Mouse (Mus musculus): ENCODE results near the gene Ubr4. TPM values are rescaled to one million over a fixed set of nuclear protein-coding genes. Genes with fewer than 3 reads are reported as not detected.

Gene Ubr4
- polyA plus RNA-seq, 1 experiment = 52.8 TPM

DNA sequence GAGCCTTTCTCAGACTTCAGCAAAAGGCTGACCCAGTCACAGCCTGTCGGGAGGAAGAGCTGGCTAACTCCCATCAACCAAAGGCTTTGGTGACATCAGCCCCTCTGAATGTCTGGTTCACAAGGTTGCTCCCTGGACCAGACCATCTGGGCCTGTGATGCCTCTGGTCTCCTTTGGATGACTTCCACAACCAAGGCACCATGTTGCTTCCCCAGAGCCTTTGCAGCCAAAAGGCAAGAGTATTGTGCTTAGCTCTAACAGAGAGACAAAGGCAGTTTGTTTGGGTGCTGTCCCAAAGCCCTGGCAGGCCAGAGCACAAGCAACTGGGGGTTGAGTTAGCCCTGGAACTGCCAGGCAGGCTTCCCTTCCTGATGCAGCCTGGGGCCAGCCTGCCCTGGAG is 137.5 kb downstream of the Ubr4 start:
- 83% methylated on average over 1 of the region's 1 CpGs for WGBS
- Histone ChIP-seq H3K4me1 (ENCODE audit: control insufficient read depth, insufficient read depth, low read length) (peaks cover 11% of the 10 kb centered on the region), H3K4me3 (replicated peaks; ENCODE audit: control insufficient read depth, low read depth, low read length) (no peak overlapping the region), H3K27ac (ENCODE audit: control insufficient read depth, insufficient read depth, low read depth, low read length, poor library complexity) (no peak overlapping the region)
- no peak for TF ChIP-seq POLR2A (IDR thresholded peaks at IDR 0.05; ENCODE audit: borderline replicate concordance, control insufficient read depth, low read depth, low read length)
- no peak for TF ChIP-seq CTCF (IDR thresholded peaks at IDR 0.05; ENCODE audit: control insufficient read depth, insufficient read depth, low read length)

DNA sequence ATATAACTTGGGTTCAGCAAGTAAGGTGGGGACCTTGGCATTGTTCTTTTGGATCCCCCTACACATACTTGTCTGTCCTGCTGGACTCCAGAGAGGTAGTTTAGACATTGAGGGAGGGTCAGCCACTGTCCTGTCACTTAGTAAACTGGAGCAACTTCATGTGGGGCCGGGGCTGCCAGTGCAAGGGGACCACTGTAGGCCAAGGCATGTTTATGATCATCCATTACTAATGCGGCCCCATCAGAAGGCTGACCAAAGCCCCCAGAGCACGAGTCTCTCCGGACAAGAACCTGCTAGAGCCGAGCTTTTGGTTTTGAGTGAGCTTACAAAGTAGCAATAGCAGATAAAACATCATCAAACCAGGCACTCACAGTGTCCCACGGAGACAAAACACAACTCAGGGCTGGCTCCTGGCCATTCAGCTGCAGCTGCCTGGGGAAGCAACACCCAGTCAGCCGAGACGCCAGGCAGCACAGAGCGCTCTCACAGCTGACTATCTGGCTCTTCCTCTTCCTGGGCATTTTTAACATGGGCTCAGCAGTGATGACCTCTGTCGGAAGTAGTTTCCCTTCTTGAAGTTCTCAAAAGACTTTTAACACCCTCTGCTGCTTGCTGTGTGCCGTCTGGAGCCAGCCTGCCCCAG is 138.1 kb downstream of the Ubr4 start:
- Histone ChIP-seq H3K4me1 (ENCODE audit: control insufficient read depth, insufficient read depth, low read length) (peaks cover 12% of the 10 kb centered on the region), H3K27ac (ENCODE audit: control insufficient read depth, insufficient read depth, low read depth, low read length, poor library complexity) (peak overlapping the region; percentile 15; the same call in 1 of the 2 replicates), H3K4me3 (replicated peaks; ENCODE audit: control insufficient read depth, low read depth, low read length) (no peak overlapping the region)
- no peak for TF ChIP-seq POLR2A (IDR thresholded peaks at IDR 0.05; ENCODE audit: borderline replicate concordance, control insufficient read depth, low read depth, low read length)
- TF ChIP-seq CTCF (IDR thresholded peaks at IDR 0.05; ENCODE audit: control insufficient read depth, insufficient read depth, low read length) = no peak
- 77% methylated on average over 11 of the region's 11 CpGs for WGBS

GRCm38 (mm10) chr4:139491541-139492170 is 139.2 kb downstream of the Ubr4 start:
- TF ChIP-seq CTCF (IDR thresholded peaks at IDR 0.05; ENCODE audit: control insufficient read depth, insufficient read depth, low read length) (no peak), POLR2A (IDR thresholded peaks at IDR 0.05; ENCODE audit: borderline replicate concordance, control insufficient read depth, low read depth, low read length) (no peak)

GRCm38 (mm10) chr4:139492258-139492833 is 139.9 kb downstream of the Ubr4 start:
- 41% methylated on average over 3 of the region's 3 CpGs for WGBS
- TF ChIP-seq POLR2A (IDR thresholded peaks at IDR 0.05; ENCODE audit: borderline replicate concordance, control insufficient read depth, low read depth, low read length) = no peak
- TF ChIP-seq CTCF (IDR thresholded peaks at IDR 0.05; ENCODE audit: control insufficient read depth, insufficient read depth, low read length) = no peak
- Histone ChIP-seq H3K4me1 (ENCODE audit: control insufficient read depth, insufficient read depth, low read length) (peaks cover 13% of the 10 kb centered on the region), H3K4me3 (replicated peaks; ENCODE audit: control insufficient read depth, low read depth, low read length) (no peak overlapping the region), H3K27ac (ENCODE audit: control insufficient read depth, insufficient read depth, low read depth, low read length, poor library complexity) (peak overlapping the region; percentile 92)

More at GRCm38 (mm10) chr4:139491541-139492170, 139.2 kb downstream of the Ubr4 start:
- H3K27ac ChIP-seq (ENCODE audit: control insufficient read depth, insufficient read depth, low read depth, low read length, poor library complexity) = no peak overlapping the region
- peaks cover 13% of the 10 kb centered on the region for H3K4me1 ChIP-seq (ENCODE audit: control insufficient read depth, insufficient read depth, low read length)
- no peak overlapping the region for H3K4me3 ChIP-seq (replicated peaks; ENCODE audit: control insufficient read depth, low read depth, low read length)
- 86% methylated on average over 5 of the region's 5 CpGs for WGBS

DNA sequence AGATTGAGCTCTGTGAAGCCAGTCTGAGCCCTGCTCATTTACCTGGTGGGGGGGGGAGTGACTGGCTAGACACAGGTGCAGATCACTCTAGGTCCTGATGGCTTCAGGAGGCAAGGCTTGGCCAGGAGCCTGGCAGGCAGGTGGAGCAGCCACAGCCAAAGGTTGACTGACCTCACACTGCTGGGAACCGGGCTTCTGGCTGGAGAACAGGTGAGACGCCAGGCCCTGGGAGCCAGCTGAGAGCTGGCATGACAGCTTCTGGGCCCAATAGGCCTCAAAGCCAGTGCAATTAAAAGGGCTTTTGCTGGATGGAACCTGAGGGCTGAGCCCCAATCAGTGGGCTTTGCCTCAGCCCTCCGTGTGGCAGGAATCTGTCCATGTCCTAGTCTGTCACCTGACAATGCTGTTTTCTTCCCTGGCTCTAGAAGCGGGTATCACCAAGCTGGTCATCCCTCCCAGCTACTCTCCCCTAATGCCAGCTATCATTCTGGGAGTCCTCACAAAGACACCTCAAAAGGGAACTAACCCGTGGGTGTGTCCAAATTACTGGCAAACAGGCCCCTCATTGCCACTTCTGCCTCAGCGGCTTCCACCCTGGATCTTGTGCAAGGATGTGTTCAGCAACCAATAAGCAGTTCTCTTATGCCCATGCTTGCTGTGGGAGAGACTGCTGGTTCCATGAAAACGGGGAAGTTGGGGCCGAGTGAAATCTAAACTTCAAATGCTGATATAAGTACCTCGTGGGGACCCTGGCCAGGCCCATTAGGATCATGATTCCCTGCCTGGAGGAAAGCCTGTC is 141.0 kb downstream of the Ubr4 start:
- WGBS = 28% methylated on average over 9 of the region's 9 CpGs

DNA sequence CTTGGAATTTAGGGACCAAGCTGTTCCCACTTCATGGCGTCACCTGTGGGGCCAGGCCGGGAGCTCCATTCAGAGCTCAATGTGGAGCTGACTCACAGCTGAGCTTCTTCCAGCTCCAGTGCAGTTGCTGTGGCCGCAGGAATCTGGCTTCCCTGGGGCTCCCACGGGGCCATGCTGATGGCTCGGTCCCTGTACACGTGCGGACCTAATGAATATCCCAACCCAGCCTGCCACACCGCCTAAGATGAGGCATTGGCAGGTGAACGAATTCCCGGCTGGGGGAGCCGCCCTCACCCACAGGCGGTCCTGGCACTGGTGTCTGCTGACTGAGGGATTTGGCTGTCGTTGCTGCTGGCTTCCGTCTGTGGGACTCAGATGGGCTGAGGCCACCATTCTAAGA is 148.4 kb downstream of the Ubr4 start:
- no peak overlapping the region for H3K27ac ChIP-seq (ENCODE audit: control insufficient read depth, insufficient read depth, low read depth, low read length, poor library complexity)
- TF ChIP-seq POLR2A (IDR thresholded peaks at IDR 0.05; ENCODE audit: borderline replicate concordance, control insufficient read depth, low read depth, low read length) (no peak), CTCF (IDR thresholded peaks at IDR 0.05; ENCODE audit: control insufficient read depth, insufficient read depth, low read length) (no peak)
- H3K4me3 ChIP-seq (replicated peaks; ENCODE audit: control insufficient read depth, low read depth, low read length) = no peak overlapping the region
- peaks cover 2% of the 10 kb centered on the region; the same call in 1 of the 2 replicates for H3K4me1 ChIP-seq (ENCODE audit: control insufficient read depth, insufficient read depth, low read length)
- WGBS = 87% methylated on average over 14 of the region's 14 CpGs

More for the DNA sequence above, 141.0 kb downstream of the Ubr4 start:
- Histone ChIP-seq H3K27ac (ENCODE audit: control insufficient read depth, insufficient read depth, low read depth, low read length, poor library complexity) (peak overlapping the region; percentile 92), H3K4me1 (ENCODE audit: control insufficient read depth, insufficient read depth, low read length) (peaks cover 13% of the 10 kb centered on the region), H3K4me3 (replicated peaks; ENCODE audit: control insufficient read depth, low read depth, low read length) (peak overlapping the region; percentile 50)
- TF ChIP-seq CTCF (IDR thresholded peaks at IDR 0.05; ENCODE audit: control insufficient read depth, insufficient read depth, low read length) = no peak
- TF ChIP-seq POLR2A (IDR thresholded peaks at IDR 0.05; ENCODE audit: borderline replicate concordance, control insufficient read depth, low read depth, low read length) = no peak

GRCm38 (mm10) chr4:139501702-139502101 is 149.3 kb downstream of the Ubr4 start:
- Histone ChIP-seq H3K27ac (ENCODE audit: control insufficient read depth, insufficient read depth, low read depth, low read length, poor library complexity) (no peak overlapping the region), H3K4me1 (ENCODE audit: control insufficient read depth, insufficient read depth, low read length) (peaks cover 2% of the 10 kb centered on the region; the same call in 1 of the 2 replicates), H3K4me3 (replicated peaks; ENCODE audit: control insufficient read depth, low read depth, low read length) (no peak overlapping the region)
- 71% methylated on average over 6 of the region's 6 CpGs for WGBS
- no peak for TF ChIP-seq POLR2A (IDR thresholded peaks at IDR 0.05; ENCODE audit: borderline replicate concordance, control insufficient read depth, low read depth, low read length)
- no peak for TF ChIP-seq CTCF (IDR thresholded peaks at IDR 0.05; ENCODE audit: control insufficient read depth, insufficient read depth, low read length)

DNA sequence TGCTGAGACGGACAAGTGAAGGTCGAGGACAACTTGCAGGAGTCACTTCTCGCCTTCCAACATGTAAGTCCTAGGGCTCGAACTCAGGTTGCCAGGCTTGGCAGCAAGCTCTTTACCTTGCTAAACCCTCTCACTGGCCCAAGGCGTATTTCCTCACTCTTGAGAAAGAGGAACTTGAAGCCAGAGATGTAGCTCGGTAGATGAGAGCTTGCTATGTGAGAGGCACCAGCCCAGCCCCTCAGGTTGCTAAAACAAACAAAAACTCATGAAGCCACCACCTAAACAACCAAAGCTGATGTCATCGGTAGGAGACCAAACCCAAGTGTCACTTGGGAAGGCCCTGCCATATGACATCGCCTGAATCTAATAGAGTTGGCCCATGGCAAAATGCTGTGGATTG is 151.5 kb downstream of the Ubr4 start:
- no peak for TF ChIP-seq POLR2A (IDR thresholded peaks at IDR 0.05; ENCODE audit: borderline replicate concordance, control insufficient read depth, low read depth, low read length)
- TF ChIP-seq CTCF (IDR thresholded peaks at IDR 0.05; ENCODE audit: control insufficient read depth, insufficient read depth, low read length) = no peak
- H3K27ac ChIP-seq (ENCODE audit: control insufficient read depth, insufficient read depth, low read depth, low read length, poor library complexity) = no peak overlapping the region
- peaks cover 2% of the 10 kb centered on the region; the same call in 1 of the 2 replicates for H3K4me1 ChIP-seq (ENCODE audit: control insufficient read depth, insufficient read depth, low read length)
- 57% methylated on average over 8 of the region's 8 CpGs for WGBS
- H3K4me3 ChIP-seq (replicated peaks; ENCODE audit: control insufficient read depth, low read depth, low read length) = no peak overlapping the region

All from bone marrow, adult 2 months (tissue).